Mouse (Mus musculus): ENCODE measurements around the gene Dusp21. TPM values are rescaled to one million over a fixed set of nuclear protein-coding genes. Genes with fewer than 3 reads are reported as not detected.
A peak's percentile ranks its signal among the peaks of the same experiment; 100 is the strongest.

Gene Dusp21
- total and polyA plus RNA-seq, 3 experiments: not detected

- H3K36me3 ChIP-seq (replicated peaks): no peaks in the 10 kb centered on the region
- H3K4me1 ChIP-seq (ENCODE audit: insufficient read depth, low read depth, low read length): peaks cover 32% of the 10 kb centered on the region
- ATAC-seq (ENCODE audit: extremely low read depth, insufficient number of reproducible peaks, low FRiP score, poor library complexity, severe bottlenecking) (peak; percentile 90), DNase-seq (ENCODE audit: low spot score) (no peak)
- H3K9me3 ChIP-seq (replicated peaks): no peaks in the 10 kb centered on the region
- no peak overlapping the region for H3K4me3 ChIP-seq (ENCODE audit: low read depth, low read length)
- H3K27me3 ChIP-seq (ENCODE audit: insufficient read depth, low read length): no peaks in the 10 kb centered on the region
- TF ChIP-seq POLR2AphosphoS5 (IDR thresholded peaks at IDR 0.05; ENCODE audit: insufficient replicate concordance, low read depth, low read length): no peak
- TF ChIP-seq TAL1 (conservative IDR thresholded peaks at IDR 0.05; ENCODE audit: low read depth, low read length): peak; percentile 81
Measured at GRCm38 (mm10) chrX:18179492-18179891, 33.8 kb downstream of the Dusp21 start.

GRCm38 (mm10) chrX:18187203-18187602, 41.5 kb downstream of the Dusp21 start:
- Histone ChIP-seq H3K9me3 (replicated peaks) (no peaks in the 10 kb centered on the region), H3K4me1 (ENCODE audit: insufficient read depth, low read depth, low read length) (peaks cover 47% of the 10 kb centered on the region), H3K27me3 (ENCODE audit: insufficient read depth, low read length) (no peaks in the 10 kb centered on the region), H3K4me3 (ENCODE audit: low read depth, low read length) (no peak overlapping the region; the same call in 1 of the 2 replicates), H3K36me3 (replicated peaks) (no peaks in the 10 kb centered on the region)
- DNase-seq (ENCODE audit: low spot score) (no peak), ATAC-seq (ENCODE audit: extremely low read depth, insufficient number of reproducible peaks, low FRiP score, poor library complexity, severe bottlenecking) (peak; percentile 31; the same call in 1 of the 2 replicates)
- TF ChIP-seq CTCF (IDR thresholded peaks at IDR 0.05; ENCODE audit: low read depth, low read length) (no peak), POLR2AphosphoS5 (IDR thresholded peaks at IDR 0.05; ENCODE audit: insufficient replicate concordance, low read depth, low read length) (no peak), GATA1 (IDR thresholded peaks at IDR 0.05; ENCODE audit: borderline replicate concordance, low read length) (no peak)

- H3K9me3 ChIP-seq (replicated peaks): no peaks in the 10 kb centered on the region
- peaks cover 40% of the 10 kb centered on the region for H3K4me1 ChIP-seq (ENCODE audit: insufficient read depth, low read depth, low read length)
- no peak for DNase-seq (ENCODE audit: low spot score)
- H3K4me3 ChIP-seq (ENCODE audit: low read depth, low read length): no peak overlapping the region
- TF ChIP-seq TAL1 (conservative IDR thresholded peaks at IDR 0.05; ENCODE audit: low read depth, low read length) (no peak; the same call in 1 of the 2 replicates), GATA2 (IDR thresholded peaks at IDR 0.05; ENCODE audit: borderline replicate concordance, low read depth, low read length) (no peak), CTCF (IDR thresholded peaks at IDR 0.05; ENCODE audit: low read depth, low read length) (no peak), POLR2AphosphoS5 (IDR thresholded peaks at IDR 0.05; ENCODE audit: insufficient replicate concordance, low read depth, low read length) (no peak), GATA1 (IDR thresholded peaks at IDR 0.05; ENCODE audit: borderline replicate concordance, low read length) (no peak)
- H3K27me3 ChIP-seq (ENCODE audit: insufficient read depth, low read length): no peaks in the 10 kb centered on the region
- peak; percentile 66 for ATAC-seq (ENCODE audit: extremely low read depth, insufficient number of reproducible peaks, low FRiP score, poor library complexity, severe bottlenecking)
- no peaks in the 10 kb centered on the region for H3K36me3 ChIP-seq (replicated peaks)
Measured at GRCm38 (mm10) chrX:18188293-18188692, 42.6 kb downstream of the Dusp21 start.

Other genes with a start within 250 kb of the Dusp21 start
- 114 and 135 TPM in 2 replicates for gene Kdm6a, start 16.7 kb downstream of the Dusp21 start, total RNA-seq (2014; fragmentation: Nextera tagmentation)
- 59.7 and 61.5 TPM in 2 replicates for gene Kdm6a, start 16.7 kb downstream of the Dusp21 start, total RNA-seq (2017)
- gene Kdm6a, start 16.7 kb downstream of the Dusp21 start, polyA plus RNA-seq (2012): 25.8 and 26.6 TPM in 2 replicates

All from G1E (cell line).